Mouse (Mus musculus) thymus, adult 2 months (tissue): ENCODE measurements around the gene Tle1. TPM values are rescaled to one million over a fixed set of nuclear protein-coding genes. Genes with fewer than 3 reads are reported as not detected.

Source experiments
- DNase-seq: peaks from one replicate; pipeline ENCODE4 v3.0.0; 2021
- H3K27ac ChIP-seq: fragments of 200-500 bp; 2 replicates; pipeline ENCODE4 v1.5.1; 2012; ENCODE audit warnings: low read length, control low read depth; ENCODE audit not compliant: control insufficient read depth, insufficient read depth
- H3K27me3 ChIP-seq: fragments of 200-500 bp; 2 replicates; pipeline ENCODE4 v1.6.1; 2012; ENCODE audit warnings: mild to moderate bottlenecking, low read length, moderate library complexity, mixed read lengths; ENCODE audit not compliant: control insufficient read depth, insufficient read depth
- H3K36me3 ChIP-seq: fragments of 200-500 bp; 2 replicates; pipeline ENCODE4 v1.6.1; 2012; ENCODE audit warnings: mild to moderate bottlenecking, low read length, moderate library complexity; ENCODE audit not compliant: control insufficient read depth, insufficient read depth
- H3K4me1 ChIP-seq: fragments of 200-500 bp; replicated peaks from 2 replicates; pipeline ENCODE4 v1.6.1; 2012; ENCODE audit warnings: low read length; ENCODE audit not compliant: control insufficient read depth, insufficient read depth
- H3K4me3 ChIP-seq: fragments of 200-500 bp; 2 replicates; pipeline ENCODE4 v1.5.1; 2012; ENCODE audit warnings: mild to moderate bottlenecking, low read length, control low read depth, moderate library complexity; ENCODE audit not compliant: control insufficient read depth, insufficient read depth
- CTCF ChIP-seq: fragments of 200-500 bp; IDR thresholded peaks from 2 replicates; pipeline ENCODE4 v1.5.1; 2012; ENCODE audit warnings: mild to moderate bottlenecking, control low read depth, low read length, moderate library complexity, borderline replicate concordance; ENCODE audit not compliant: control insufficient read depth, poor library complexity, insufficient read depth; ENCODE audit errors: extremely low read depth
- POLR2A ChIP-seq: fragments of 200-500 bp; IDR thresholded peaks from 2 replicates; pipeline ENCODE4 v1.6.1; 2012; ENCODE audit warnings: mild to moderate bottlenecking, low read length, control low read depth, moderate library complexity; ENCODE audit not compliant: control insufficient read depth, poor library complexity, insufficient read depth; ENCODE audit errors: extremely low read depth
- WGBS: fragments of 180-500 bp; shearing (Covaris S2); methylation state at CpG from one replicate; pipeline ENCODE4 v1.1.7; 2018; 5-methylcytosine and 5-hydroxymethylcytosine counted together
- polyA plus RNA-seq: library from polyadenylated mRNA; depleted of rRNA; stranded (reverse); fragments of >200 nt; gene quantifications from 2 replicates; pipeline ENCODE4 v1.2.3, GENCODE M21; 2012

Tle1 gene
- polyA plus RNA-seq, 1 experiment = 18.5 TPM

- no peaks in the 10 kb centered on the region for H3K36me3 ChIP-seq
- TF ChIP-seq POLR2A (no peak), CTCF (no peak)
Measured at GRCm38 (mm10) chr4:72146003-72146402, 54.7 kb downstream of the Tle1 start.

GRCm38 (mm10) chr4:72144541-72144940, 56.2 kb downstream of the Tle1 start:
- Histone ChIP-seq H3K4me1 (no peaks in the 10 kb centered on the region), H3K27me3 (no peaks in the 10 kb centered on the region), H3K27ac (no peak overlapping the region), H3K4me3 (no peak overlapping the region), H3K36me3 (no peaks in the 10 kb centered on the region)
- TF ChIP-seq POLR2A (no peak), CTCF (no peak)
- 96% methylated on average over 2 of the region's 2 CpGs for WGBS
- no peak for DNase-seq

More at GRCm38 (mm10) chr4:72146003-72146402, 54.7 kb downstream of the Tle1 start:
- no peaks in the 10 kb centered on the region for H3K4me1 ChIP-seq
- 97% methylated on average over 2 of the region's 2 CpGs for WGBS
- no peak overlapping the region for H3K4me3 ChIP-seq
- H3K27me3 ChIP-seq = no peaks in the 10 kb centered on the region
- no peak for DNase-seq
- no peak overlapping the region for H3K27ac ChIP-seq

GRCm38 (mm10) chr4:72140706-72141105, 60.0 kb downstream of the Tle1 start:
- Histone ChIP-seq H3K27me3 (no peaks in the 10 kb centered on the region), H3K4me3 (no peak overlapping the region), H3K36me3 (no peaks in the 10 kb centered on the region), H3K27ac (no peak overlapping the region), H3K4me1 (no peaks in the 10 kb centered on the region)
- no peak for DNase-seq
- TF ChIP-seq POLR2A (no peak), CTCF (no peak)
- 83% methylated on average over 3 of the region's 3 CpGs for WGBS

GRCm38 (mm10) chr4:72139475-72140120, 61.1 kb downstream of the Tle1 start:
- TF ChIP-seq POLR2A (no peak), CTCF (no peak)
- Histone ChIP-seq H3K36me3 (no peaks in the 10 kb centered on the region), H3K27me3 (no peaks in the 10 kb centered on the region), H3K27ac (no peak overlapping the region), H3K4me3 (no peak overlapping the region), H3K4me1 (no peaks in the 10 kb centered on the region)
- WGBS = 96% methylated on average over 11 of the region's 11 CpGs
- DNase-seq = no peak

DNA sequence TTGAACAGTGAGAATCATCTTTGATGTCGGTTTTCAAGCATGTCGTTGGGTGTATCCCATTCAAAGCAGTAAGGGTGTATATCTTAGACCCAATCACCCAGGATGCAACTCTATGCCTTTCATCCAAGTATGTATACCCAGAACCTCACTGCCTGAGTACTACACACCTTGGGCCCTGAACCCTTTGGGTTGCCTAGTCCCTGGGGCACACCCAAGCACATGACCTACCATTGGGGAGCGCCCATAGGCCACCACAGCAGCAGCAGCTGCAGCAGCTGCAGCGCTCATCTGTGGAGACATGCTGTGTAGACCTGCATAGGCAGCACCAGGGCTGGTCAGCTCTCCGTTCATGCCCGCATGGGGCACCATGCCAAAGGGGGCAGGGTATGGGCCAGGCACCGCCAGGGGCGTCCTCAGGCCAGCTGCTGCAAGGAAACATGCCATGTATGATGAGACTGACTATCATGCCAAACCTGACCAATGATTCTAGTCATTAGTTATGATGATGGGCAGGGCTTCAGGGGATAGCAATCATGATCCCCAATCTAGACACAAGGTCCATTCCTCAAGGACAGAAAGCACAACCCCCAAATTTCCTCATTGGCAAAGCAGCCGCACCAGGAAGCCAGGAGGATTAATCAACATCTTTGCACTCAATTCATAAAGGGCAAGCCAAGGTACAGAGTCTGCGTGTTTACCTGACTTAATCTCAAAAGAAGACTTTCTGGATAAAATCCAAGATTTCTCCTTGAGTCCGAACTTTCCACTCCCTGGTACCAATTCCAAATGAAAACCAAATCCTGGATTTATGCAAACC, 62.2 kb downstream of the Tle1 start:
- Histone ChIP-seq H3K4me3 (no peak overlapping the region), H3K36me3 (no peaks in the 10 kb centered on the region), H3K27ac (no peak overlapping the region), H3K4me1 (no peaks in the 10 kb centered on the region), H3K27me3 (no peaks in the 10 kb centered on the region)
- TF ChIP-seq POLR2A (no peak), CTCF (no peak)
- DNase-seq = no peak
- WGBS = 97% methylated on average over 11 of the region's 11 CpGs

DNA sequence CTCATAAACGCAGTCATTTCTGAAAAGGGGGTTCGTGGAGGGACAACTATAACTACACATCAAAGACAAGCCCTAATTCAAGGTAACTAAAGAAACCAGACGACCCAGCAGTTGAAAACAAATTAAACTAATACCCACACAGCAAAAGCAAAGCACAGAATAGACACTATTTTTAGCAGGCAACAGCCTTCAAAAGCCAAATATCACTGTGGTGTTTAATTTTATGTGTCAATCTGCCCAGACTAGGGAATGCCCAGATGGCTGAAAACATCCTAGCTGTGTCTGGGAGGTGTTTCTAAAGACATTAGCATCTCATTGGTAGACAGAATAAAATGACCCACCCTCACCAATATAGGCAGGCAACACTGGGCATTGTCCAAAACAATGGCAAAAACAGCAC, 68.1 kb downstream of the Tle1 start:
- no peaks in the 10 kb centered on the region for H3K4me1 ChIP-seq
- no peak for DNase-seq
- TF ChIP-seq POLR2A (no peak), CTCF (no peak)
- 94% methylated on average over 3 of the region's 3 CpGs for WGBS
- no peak overlapping the region for H3K4me3 ChIP-seq
- H3K27me3 ChIP-seq = no peaks in the 10 kb centered on the region
- no peaks in the 10 kb centered on the region for H3K36me3 ChIP-seq
- no peak overlapping the region for H3K27ac ChIP-seq
